Mouse (Mus musculus) olfactory bulb, adult 2 months (tissue): ENCODE measurements around the gene Card19. TPM values are rescaled to one million over a fixed set of nuclear protein-coding genes. Genes with fewer than 3 reads are reported as not detected.

Source experiments
- H3K27ac ChIP-seq: fragments of 200-500 bp; 2 replicates; pipeline ENCODE4 v1.5.1; 2012; ENCODE audit warnings: low read depth, low read length; ENCODE audit not compliant: insufficient read depth
- H3K4me1 ChIP-seq: fragments of 200-500 bp; 2 replicates; pipeline ENCODE4 v1.6.1; 2012; ENCODE audit warnings: low read length; ENCODE audit not compliant: control insufficient read depth, insufficient read depth
- H3K4me3 ChIP-seq: fragments of 200-500 bp; 2 replicates; pipeline ENCODE4 v1.5.1; 2012; ENCODE audit warnings: mild to moderate bottlenecking, low read depth, low read length, moderate library complexity; ENCODE audit not compliant: insufficient read depth
- CTCF ChIP-seq: fragments of 200-500 bp; IDR thresholded peaks from 2 replicates; pipeline ENCODE4 v1.5.1; 2012; ENCODE audit warnings: low read depth, mild to moderate bottlenecking, low read length, moderate library complexity; ENCODE audit not compliant: insufficient read depth
- POLR2A ChIP-seq: fragments of 200-500 bp; IDR thresholded peaks from 2 replicates; pipeline ENCODE4 v1.6.1; 2012; ENCODE audit warnings: mild to moderate bottlenecking, low read depth, low read length, moderate library complexity; ENCODE audit not compliant: insufficient read depth
- WGBS: fragments of 180-500 bp; shearing (Covaris S2); methylation state at CpG from one replicate; pipeline ENCODE4 v1.1.7; 2018; 5-methylcytosine and 5-hydroxymethylcytosine counted together
- polyA plus RNA-seq: library from polyadenylated mRNA; stranded (reverse); fragments of >200 nt; gene quantifications from 2 replicates; pipeline ENCODE4 v1.2.4, GENCODE M21; 2012; ENCODE audit warnings: low replicate concordance; ENCODE audit not compliant: missing spikeins, insufficient read depth, insufficient read length

Card19 gene
- polyA plus RNA-seq, 1 experiment = not detected

- 75% methylated on average over 5 of the region's 5 CpGs for WGBS
- TF ChIP-seq CTCF = no peak
- TF ChIP-seq POLR2A = no peak
- peaks cover 45% of the 10 kb centered on the region for H3K4me1 ChIP-seq
- no peak overlapping the region for H3K4me3 ChIP-seq
- no peak overlapping the region for H3K27ac ChIP-seq
Observed at GRCm38 (mm10) chr13:49191673-49192035, 24.2 kb downstream of the Card19 start.

GRCm38 (mm10) chr13:49190876-49191672 is 24.8 kb downstream of the Card19 start:
- no peak for TF ChIP-seq POLR2A
- TF ChIP-seq CTCF = no peak

GRCm38 (mm10) chr13:49189970-49190870 is 25.6 kb downstream of the Card19 start:
- 81% methylated on average over 12 of the region's 12 CpGs for WGBS
- TF ChIP-seq POLR2A = no peak
- no peak for TF ChIP-seq CTCF
- H3K4me1 ChIP-seq = peaks cover 46% of the 10 kb centered on the region
- H3K27ac ChIP-seq = no peak overlapping the region
- no peak overlapping the region for H3K4me3 ChIP-seq

More at GRCm38 (mm10) chr13:49190876-49191672, 24.8 kb downstream of the Card19 start:
- 83% methylated on average over 7 of the region's 7 CpGs for WGBS
- no peak overlapping the region for H3K4me3 ChIP-seq
- peaks cover 46% of the 10 kb centered on the region for H3K4me1 ChIP-seq
- no peak overlapping the region for H3K27ac ChIP-seq

- H3K4me3 ChIP-seq = no peak overlapping the region
- TF ChIP-seq POLR2A (no peak), CTCF (no peak)
- WGBS = 74% methylated on average over 2 of the region's 2 CpGs
- H3K27ac ChIP-seq = no peak overlapping the region
- H3K4me1 ChIP-seq = peaks cover 47% of the 10 kb centered on the region
Observed at GRCm38 (mm10) chr13:49188966-49189360, 26.9 kb downstream of the Card19 start.

GRCm38 (mm10) chr13:49188219-49188965 is 27.4 kb downstream of the Card19 start:
- peaks cover 53% of the 10 kb centered on the region for H3K4me1 ChIP-seq
- TF ChIP-seq CTCF = no peak
- TF ChIP-seq POLR2A = no peak
- peak overlapping the region; percentile 71 for H3K4me3 ChIP-seq
- 24% methylated on average over 15 of the region's 15 CpGs for WGBS
- peak overlapping the region; percentile 54 for H3K27ac ChIP-seq

GRCm38 (mm10) chr13:49187288-49188218 is 28.3 kb downstream of the Card19 start, which contains the start of gene Ninj1:
Ninj1 (plus strand) TSS chr13:49187485.
- under 1% methylated on average over 72 of the region's 87 CpGs for WGBS
- H3K27ac ChIP-seq = peak within 1 kb of the TSS; percentile 77
- TF ChIP-seq CTCF (peak; percentile 5; the same call in 1 of the 2 replicates), POLR2A (peak; percentile 40; the same call in 1 of the 2 replicates)
- H3K4me1 ChIP-seq = peaks cover 56% of the 10 kb centered on the region
- H3K4me3 ChIP-seq = peak within 1 kb of the TSS; percentile 71

GRCm38 (mm10) chr13:49186798-49187287 is 29.0 kb downstream of the Card19 start:
- Histone ChIP-seq H3K4me3 (peak overlapping the region; percentile 32), H3K4me1 (peaks cover 58% of the 10 kb centered on the region), H3K27ac (peak overlapping the region; percentile 77)
- TF ChIP-seq CTCF (no peak), POLR2A (no peak)
- WGBS = 17% methylated on average over 11 of the region's 11 CpGs

GRCm38 (mm10) chr13:49183646-49184045 is 32.2 kb downstream of the Card19 start:
- TF ChIP-seq CTCF (no peak), POLR2A (no peak)
- Histone ChIP-seq H3K27ac (0 out of 2 replicates have a peak overlapping the region, but pooled peaks have one; percentile 14), H3K4me1 (peaks cover 39% of the 10 kb centered on the region), H3K4me3 (no peak overlapping the region)
- WGBS = 64% methylated on average over 5 of the region's 5 CpGs
